Mouse (Mus musculus) C2C12 (cell line): ENCODE results near the gene Cds2.

ENCODE experiments used
- CEBPB ChIP-seq: IDR thresholded peaks from one replicate; pipeline ENCODE4 v1.6.1; 2011; ENCODE audit warnings: low read depth, mild to moderate bottlenecking, control low read depth, moderate library complexity
- CTCF ChIP-seq: IDR thresholded peaks from one replicate; pipeline ENCODE4 v1.5.1; 2011; ENCODE audit not compliant: control insufficient read depth, insufficient read depth, insufficient read length
- MAX ChIP-seq: IDR thresholded peaks from one replicate; pipeline ENCODE4 v1.6.1; 2011; ENCODE audit warnings: mild to moderate bottlenecking, control low read depth
- MYOD1 ChIP-seq: IDR thresholded peaks from one replicate; pipeline ENCODE4 v1.6.1; 2011; ENCODE audit warnings: low read depth; ENCODE audit not compliant: control insufficient read depth, insufficient read length
- MYOG ChIP-seq: IDR thresholded peaks from one replicate; pipeline ENCODE4 v1.6.1; 2011; ENCODE audit not compliant: control insufficient read depth, insufficient read length; ENCODE audit errors: extremely low read depth
- USF1 ChIP-seq: IDR thresholded peaks from one replicate; pipeline ENCODE4 v1.6.1; 2011; ENCODE audit warnings: low read depth, mild to moderate bottlenecking, control low read depth, moderate library complexity

DNA sequence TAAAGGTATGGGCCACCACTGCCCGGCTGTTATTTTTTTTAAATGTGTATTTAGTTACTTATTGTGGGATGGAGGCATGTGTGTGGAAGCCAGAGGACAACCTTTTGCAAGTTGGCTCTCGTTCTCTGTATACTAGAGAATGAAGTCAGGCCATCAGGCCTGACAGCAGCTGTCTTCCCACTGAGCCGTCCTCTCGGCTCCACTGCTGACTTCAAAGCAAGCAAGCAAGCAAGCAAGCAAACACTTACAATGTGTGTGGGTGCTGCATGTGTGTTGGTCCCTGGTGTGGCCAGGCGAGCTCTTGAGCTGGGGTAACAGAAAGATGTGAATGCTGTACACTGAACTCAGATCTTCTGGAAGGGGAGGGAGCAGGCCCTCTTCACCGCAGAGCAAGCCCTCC lies 27.9 kb downstream of the Cds2 start:
- TF ChIP-seq CTCF (no peak), MAX (no peak), MYOD1 (no peak), MYOG (no peak), USF1 (no peak), CEBPB (no peak)
